Mouse (Mus musculus): ENCODE results near the gene Nup210l. TPM values are rescaled to one million over a fixed set of nuclear protein-coding genes. Genes with fewer than 3 reads are reported as not detected.

Nup210l gene
- polyA plus RNA-seq, 1 experiment from 2014 or later, result 0.63 TPM

- Histone ChIP-seq H3K36me3 (peaks cover 25% of the 10 kb centered on the region), H3K27me3 (ENCODE audit: low read depth, poor library complexity, severe bottlenecking) (no peaks in the 10 kb centered on the region), H3K27ac (no peak overlapping the region), H3K4me3 (no peak overlapping the region), H3K9me3 (replicated peaks) (no peaks in the 10 kb centered on the region), H3K4me1 (no peaks in the 10 kb centered on the region)
- 78% methylated on average over 1 of the region's 1 CpGs for WGBS
- no peak for DNase-seq (ENCODE audit: low spot score)
Measured at GRCm38 (mm10) chr3:90202884-90203283, 99.0 kb downstream of the Nup210l start.

- DNase-seq (ENCODE audit: low spot score), result no peak
- H3K27ac ChIP-seq, result no peak overlapping the region
- WGBS, result 83% methylated on average over 5 of the region's 5 CpGs
- H3K27me3 ChIP-seq (ENCODE audit: low read depth, poor library complexity, severe bottlenecking), result no peaks in the 10 kb centered on the region
- no peaks in the 10 kb centered on the region for H3K9me3 ChIP-seq (replicated peaks)
- H3K4me3 ChIP-seq, result no peak overlapping the region
- no peaks in the 10 kb centered on the region for H3K4me1 ChIP-seq
- peaks cover 33% of the 10 kb centered on the region for H3K36me3 ChIP-seq
Measured at GRCm38 (mm10) chr3:90203619-90204018, 99.7 kb downstream of the Nup210l start.

GRCm38 (mm10) chr3:90204582-90204981 lies 100.7 kb downstream of the Nup210l start:
- H3K27ac ChIP-seq, result no peak overlapping the region
- DNase-seq (ENCODE audit: low spot score), result no peak
- 94% methylated on average over 2 of the region's 2 CpGs for WGBS
- no peaks in the 10 kb centered on the region for H3K27me3 ChIP-seq (ENCODE audit: low read depth, poor library complexity, severe bottlenecking)
- no peaks in the 10 kb centered on the region for H3K4me1 ChIP-seq
- no peaks in the 10 kb centered on the region for H3K9me3 ChIP-seq (replicated peaks)
- H3K36me3 ChIP-seq, result peaks cover 42% of the 10 kb centered on the region
- H3K4me3 ChIP-seq, result no peak overlapping the region

GRCm38 (mm10) chr3:90208662-90209061 lies 104.7 kb downstream of the Nup210l start:
- no peak overlapping the region for H3K27ac ChIP-seq
- no peaks in the 10 kb centered on the region for H3K27me3 ChIP-seq (ENCODE audit: low read depth, poor library complexity, severe bottlenecking)
- 94% methylated on average over 2 of the region's 2 CpGs for WGBS
- H3K9me3 ChIP-seq (replicated peaks), result no peaks in the 10 kb centered on the region
- no peak for DNase-seq (ENCODE audit: low spot score)
- H3K4me1 ChIP-seq, result peaks cover 16% of the 10 kb centered on the region
- H3K36me3 ChIP-seq, result peaks cover 71% of the 10 kb centered on the region
- H3K4me3 ChIP-seq, result no peak overlapping the region

- no peaks in the 10 kb centered on the region for H3K27me3 ChIP-seq (ENCODE audit: low read depth, poor library complexity, severe bottlenecking)
- H3K4me3 ChIP-seq, result no peak overlapping the region
- H3K27ac ChIP-seq, result no peak overlapping the region
- H3K9me3 ChIP-seq (replicated peaks), result no peaks in the 10 kb centered on the region
- H3K36me3 ChIP-seq, result peaks cover 68% of the 10 kb centered on the region
- peaks cover 22% of the 10 kb centered on the region for H3K4me1 ChIP-seq
- 95% methylated on average over 5 of the region's 5 CpGs for WGBS
- no peak for DNase-seq (ENCODE audit: low spot score)
Measured at GRCm38 (mm10) chr3:90209908-90210566, 106.1 kb downstream of the Nup210l start.

- Histone ChIP-seq H3K9me3 (replicated peaks) (no peaks in the 10 kb centered on the region), H3K4me1 (peaks cover 22% of the 10 kb centered on the region), H3K4me3 (peak overlapping the region; percentile 88), H3K27me3 (ENCODE audit: low read depth, poor library complexity, severe bottlenecking) (no peaks in the 10 kb centered on the region), H3K27ac (no peak overlapping the region), H3K36me3 (peaks cover 58% of the 10 kb centered on the region)
- no peak for DNase-seq (ENCODE audit: low spot score)
- 84% methylated on average over 13 of the region's 13 CpGs for WGBS
Measured at GRCm38 (mm10) chr3:90211475-90212398, 107.8 kb downstream of the Nup210l start.

GRCm38 (mm10) chr3:90212723-90213122 lies 108.8 kb downstream of the Nup210l start:
- H3K4me1 ChIP-seq, result peaks cover 22% of the 10 kb centered on the region
- 12% methylated on average over 5 of the region's 5 CpGs for WGBS
- H3K27ac ChIP-seq, result peak overlapping the region; percentile 96
- peak overlapping the region; percentile 88 for H3K4me3 ChIP-seq
- no peak for DNase-seq (ENCODE audit: low spot score)
- no peaks in the 10 kb centered on the region for H3K27me3 ChIP-seq (ENCODE audit: low read depth, poor library complexity, severe bottlenecking)
- peaks cover 50% of the 10 kb centered on the region for H3K36me3 ChIP-seq
- H3K9me3 ChIP-seq (replicated peaks), result no peaks in the 10 kb centered on the region

- Histone ChIP-seq H3K9me3 (replicated peaks) (no peaks in the 10 kb centered on the region), H3K36me3 (peaks cover 43% of the 10 kb centered on the region), H3K27me3 (ENCODE audit: low read depth, poor library complexity, severe bottlenecking) (no peaks in the 10 kb centered on the region), H3K4me3 (peak within 1 kb of the TSS; percentile 88), H3K4me1 (peaks cover 22% of the 10 kb centered on the region), H3K27ac (peak within 1 kb of the TSS; percentile 96)
- DNase-seq (ENCODE audit: low spot score), result peak; percentile 91
- under 1% methylated on average over 42 of the region's 42 CpGs for WGBS
Measured at GRCm38 (mm10) chr3:90213377-90213866, 109.5 kb downstream of the Nup210l start, which contains the start of the genes Rps27 and Rab13. Gene Rps27 (minus strand): TSS chr3:90213651. Gene Rab13 (plus strand): TSS chr3:90213695.

GRCm38 (mm10) chr3:90213956-90214684 lies 110.2 kb downstream of the Nup210l start:
- H3K9me3 ChIP-seq (replicated peaks), result no peaks in the 10 kb centered on the region
- peak overlapping the region; percentile 96 for H3K27ac ChIP-seq
- H3K4me3 ChIP-seq, result peak overlapping the region; percentile 88
- H3K36me3 ChIP-seq, result peaks cover 36% of the 10 kb centered on the region
- 17% methylated on average over 12 of the region's 12 CpGs for WGBS
- H3K27me3 ChIP-seq (ENCODE audit: low read depth, poor library complexity, severe bottlenecking), result no peaks in the 10 kb centered on the region
- no peak for DNase-seq (ENCODE audit: low spot score)
- H3K4me1 ChIP-seq, result peaks cover 22% of the 10 kb centered on the region

GRCm38 (mm10) chr3:90215825-90216380 lies 112.0 kb downstream of the Nup210l start:
- Histone ChIP-seq H3K4me3 (no peak overlapping the region), H3K27ac (no peak overlapping the region), H3K9me3 (replicated peaks) (no peaks in the 10 kb centered on the region), H3K27me3 (ENCODE audit: low read depth, poor library complexity, severe bottlenecking) (no peaks in the 10 kb centered on the region), H3K4me1 (peaks cover 32% of the 10 kb centered on the region), H3K36me3 (peaks cover 19% of the 10 kb centered on the region)
- no peak for DNase-seq (ENCODE audit: low spot score)
- 33% methylated on average over 1 of the region's 1 CpGs for WGBS

- H3K9me3 ChIP-seq (replicated peaks), result no peaks in the 10 kb centered on the region
- DNase-seq (ENCODE audit: low spot score), result peak; percentile 62
- WGBS, result 15% methylated on average over 6 of the region's 6 CpGs
Measured at GRCm38 (mm10) chr3:90220088-90220487, 116.2 kb downstream of the Nup210l start.

GRCm38 (mm10) chr3:90220531-90220951 lies 116.6 kb downstream of the Nup210l start:
- no peaks in the 10 kb centered on the region for H3K9me3 ChIP-seq (replicated peaks)
- H3K36me3 ChIP-seq, result peaks cover 29% of the 10 kb centered on the region
- H3K27ac ChIP-seq, result peak overlapping the region; percentile 84
- H3K27me3 ChIP-seq (ENCODE audit: low read depth, poor library complexity, severe bottlenecking), result no peaks in the 10 kb centered on the region
- peaks cover 23% of the 10 kb centered on the region for H3K4me1 ChIP-seq
- WGBS, result under 1% methylated on average over 20 of the region's 20 CpGs
- H3K4me3 ChIP-seq, result peak overlapping the region; percentile 60
- peak; percentile 80 for DNase-seq (ENCODE audit: low spot score)

More at GRCm38 (mm10) chr3:90220088-90220487, 116.2 kb downstream of the Nup210l start:
- peaks cover 23% of the 10 kb centered on the region for H3K4me1 ChIP-seq
- peak overlapping the region; percentile 84 for H3K27ac ChIP-seq
- peaks cover 24% of the 10 kb centered on the region for H3K36me3 ChIP-seq
- no peaks in the 10 kb centered on the region for H3K27me3 ChIP-seq (ENCODE audit: low read depth, poor library complexity, severe bottlenecking)
- peak overlapping the region; percentile 60 for H3K4me3 ChIP-seq

Data from limb, embryonic 10.5 days (tissue).